Mouse (Mus musculus): Measurements from ENCODE around the gene 4921536K21Rik. TPM values are rescaled to one million over a fixed set of nuclear protein-coding genes. Genes with fewer than 3 reads are reported as not detected.

4921536K21Rik gene
- not detected in 2 replicates for polyA plus RNA-seq (2012; ENCODE audit: insufficient read depth, insufficient read length, low replicate concordance, missing spikeins)

GRCm38 (mm10) chr11:3894406-3895281 is at the start of gene 4921536K21Rik, which contains the start of gene Dusp18:
4921536K21Rik (minus strand) TSS chr11:3895098.
Dusp18 (plus strand) TSS chr11:3895240.
- no peak for TF ChIP-seq CTCF (IDR thresholded peaks at IDR 0.05; ENCODE audit: insufficient read depth, low read depth, low read length)
- Histone ChIP-seq H3K27ac (ENCODE audit: insufficient read depth, low read depth, low read length) (peak within 1 kb of the TSS; percentile 53), H3K4me3 (ENCODE audit: insufficient read depth, low read depth, low read length) (peak within 1 kb of the TSS; percentile 54), H3K4me1 (ENCODE audit: control insufficient read depth, insufficient read depth, low read length) (peaks cover 25% of the 10 kb centered on the region)
- 6% methylated on average over 46 of the region's 46 CpGs for WGBS

- no peak overlapping the region for H3K4me3 ChIP-seq (ENCODE audit: insufficient read depth, low read depth, low read length)
- no peak overlapping the region for H3K27ac ChIP-seq (ENCODE audit: insufficient read depth, low read depth, low read length)
- 82% methylated on average over 7 of the region's 7 CpGs for WGBS
- H3K4me1 ChIP-seq (ENCODE audit: control insufficient read depth, insufficient read depth, low read length), result no peaks in the 10 kb centered on the region
- TF ChIP-seq POLR2A (IDR thresholded peaks at IDR 0.05; ENCODE audit: insufficient read depth, low read depth, low read length) (no peak), CTCF (IDR thresholded peaks at IDR 0.05; ENCODE audit: insufficient read depth, low read depth, low read length) (no peak)
These were observed 46.5 kb upstream of the 4921536K21Rik start for GRCm38 (mm10) chr11:3941371-3941770.

GRCm38 (mm10) chr11:3937321-3937874 is 42.5 kb upstream of the 4921536K21Rik start:
- no peaks in the 10 kb centered on the region for H3K4me1 ChIP-seq (ENCODE audit: control insufficient read depth, insufficient read depth, low read length)
- no peak for TF ChIP-seq CTCF (IDR thresholded peaks at IDR 0.05; ENCODE audit: insufficient read depth, low read depth, low read length)
- TF ChIP-seq POLR2A (IDR thresholded peaks at IDR 0.05; ENCODE audit: insufficient read depth, low read depth, low read length), result no peak
- 85% methylated on average over 13 of the region's 13 CpGs for WGBS
- H3K4me3 ChIP-seq (ENCODE audit: insufficient read depth, low read depth, low read length), result no peak overlapping the region
- H3K27ac ChIP-seq (ENCODE audit: insufficient read depth, low read depth, low read length), result no peak overlapping the region

- TF ChIP-seq POLR2A (IDR thresholded peaks at IDR 0.05; ENCODE audit: insufficient read depth, low read depth, low read length) (no peak), CTCF (IDR thresholded peaks at IDR 0.05; ENCODE audit: insufficient read depth, low read depth, low read length) (no peak)
- WGBS, result 84% methylated on average over 3 of the region's 3 CpGs
- peaks cover 7% of the 10 kb centered on the region; the same call in 1 of the 2 replicates for H3K4me1 ChIP-seq (ENCODE audit: control insufficient read depth, insufficient read depth, low read length)
- H3K27ac ChIP-seq (ENCODE audit: insufficient read depth, low read depth, low read length), result no peak overlapping the region
- H3K4me3 ChIP-seq (ENCODE audit: insufficient read depth, low read depth, low read length), result no peak overlapping the region
These were observed 41.4 kb upstream of the 4921536K21Rik start for GRCm38 (mm10) chr11:3936318-3936717.

- no peak overlapping the region for H3K4me3 ChIP-seq (ENCODE audit: insufficient read depth, low read depth, low read length)
- no peak for TF ChIP-seq CTCF (IDR thresholded peaks at IDR 0.05; ENCODE audit: insufficient read depth, low read depth, low read length)
- no peak for TF ChIP-seq POLR2A (IDR thresholded peaks at IDR 0.05; ENCODE audit: insufficient read depth, low read depth, low read length)
- peaks cover 9% of the 10 kb centered on the region; the same call in 1 of the 2 replicates for H3K4me1 ChIP-seq (ENCODE audit: control insufficient read depth, insufficient read depth, low read length)
- WGBS, result 78% methylated on average over 4 of the region's 4 CpGs
- H3K27ac ChIP-seq (ENCODE audit: insufficient read depth, low read depth, low read length), result no peak overlapping the region
These were observed 40.2 kb upstream of the 4921536K21Rik start for GRCm38 (mm10) chr11:3935135-3935534.

GRCm38 (mm10) chr11:3933756-3934285 is 38.9 kb upstream of the 4921536K21Rik start:
- H3K4me3 ChIP-seq (ENCODE audit: insufficient read depth, low read depth, low read length), result no peak overlapping the region
- peaks cover 9% of the 10 kb centered on the region; the same call in 1 of the 2 replicates for H3K4me1 ChIP-seq (ENCODE audit: control insufficient read depth, insufficient read depth, low read length)
- TF ChIP-seq CTCF (IDR thresholded peaks at IDR 0.05; ENCODE audit: insufficient read depth, low read depth, low read length), result no peak
- WGBS, result 89% methylated on average over 9 of the region's 9 CpGs
- no peak overlapping the region for H3K27ac ChIP-seq (ENCODE audit: insufficient read depth, low read depth, low read length)

GRCm38 (mm10) chr11:3931511-3932211 is 36.8 kb upstream of the 4921536K21Rik start, which contains the start of gene Tcn2:
Tcn2 (minus strand) TSS chr11:3932159.
- peaks cover 9% of the 10 kb centered on the region; the same call in 1 of the 2 replicates for H3K4me1 ChIP-seq (ENCODE audit: control insufficient read depth, insufficient read depth, low read length)
- no peak for TF ChIP-seq CTCF (IDR thresholded peaks at IDR 0.05; ENCODE audit: insufficient read depth, low read depth, low read length)
- TF ChIP-seq POLR2A (IDR thresholded peaks at IDR 0.05; ENCODE audit: insufficient read depth, low read depth, low read length), result no peak
- H3K27ac ChIP-seq (ENCODE audit: insufficient read depth, low read depth, low read length), result no peak within 1 kb of the TSS
- H3K4me3 ChIP-seq (ENCODE audit: insufficient read depth, low read depth, low read length), result peak within 1 kb of the TSS; percentile 33
- under 1% methylated on average over 22 of the region's 26 CpGs for WGBS

- Histone ChIP-seq H3K27ac (ENCODE audit: insufficient read depth, low read depth, low read length) (no peak overlapping the region), H3K4me1 (ENCODE audit: control insufficient read depth, insufficient read depth, low read length) (peaks cover 9% of the 10 kb centered on the region; the same call in 1 of the 2 replicates), H3K4me3 (ENCODE audit: insufficient read depth, low read depth, low read length) (peak overlapping the region; percentile 33; the same call in 1 of the 2 replicates)
- TF ChIP-seq CTCF (IDR thresholded peaks at IDR 0.05; ENCODE audit: insufficient read depth, low read depth, low read length) (no peak), POLR2A (IDR thresholded peaks at IDR 0.05; ENCODE audit: insufficient read depth, low read depth, low read length) (no peak)
- WGBS, result 34% methylated on average over 6 of the region's 6 CpGs
These were observed 36.0 kb upstream of the 4921536K21Rik start for GRCm38 (mm10) chr11:3930931-3931330.

Measured in olfactory bulb, adult 2 months (tissue).